Comparison of ENCODE assay signal across 21 mouse cellular contexts in genomic region chr9:14884641-14885040, GRCm38 (mm10). TPM values are rescaled to one million over a fixed set of nuclear protein-coding genes. Genes with fewer than 3 reads are reported as not detected.
A peak's percentile ranks its signal among the peaks of the same experiment; 100 is the strongest.
DNase-seq lines count a peak whose midpoint lies in the region; ATAC-seq and TF ChIP-seq lines count a peak whose summit lies in the region.
"Had no signal": no experiment of that assay in that cellular context is flagged by ENCODE, and none has a peak within 500 bp of the region (broad histone marks: within the 10 kb centered on the region; RNA-seq: fewer than 3 reads in every experiment).

No protein-coding gene starts in this region.

- no peak for DNase-seq in heart, postnatal 0 days (ENCODE audit: low spot score)
- peak; percentile 61 for DNase-seq in CD4-positive helper T cell, adult 2 months (ENCODE audit: low read depth, low spot score)
- peak; percentile 72 for DNase-seq in induced T-regulatory cell, adult 2 months (ENCODE audit: low read depth)
- DNase-seq in layer of hippocampus, postnatal 36 days: no peak
- no peak for DNase-seq in adrenal gland, postnatal 25 days
- DNase-seq: cerebellum, postnatal 25 days; gastrocnemius, postnatal 14 days; kidney, adult 8-10 months; liver, embryonic 13.5 days had no signal

- WGBS in heart, postnatal 0 days: 29% methylated on average over 4 of the region's 4 CpGs
- WGBS in heart, embryonic 12.5 days: 47% methylated on average over 4 of the region's 4 CpGs
- 71% methylated on average over 4 of the region's 4 CpGs for WGBS in intestine, embryonic 15.5 days

- ATAC-seq in heart, postnatal 0 days (ENCODE audit: insufficient read depth, low read depth): peak; percentile 58; the same call in 1 of the 2 replicates
- no peak for ATAC-seq in heart, embryonic 12.5 days (ENCODE audit: insufficient number of reproducible peaks, low FRiP score)
- ATAC-seq in megakaryocyte, adult 5-6 weeks (ENCODE audit: poor library complexity, severe bottlenecking): peak; percentile 33
- ATAC-seq in intestine, embryonic 15.5 days: no peak

- H3K36me3 ChIP-seq in heart, postnatal 0 days (replicated peaks; ENCODE audit: control insufficient read depth, insufficient read depth, low read length): no peaks in the 10 kb centered on the region
- H3K36me3 ChIP-seq in heart, embryonic 12.5 days: no peaks in the 10 kb centered on the region
- no peaks in the 10 kb centered on the region for H3K36me3 ChIP-seq in intestine, embryonic 15.5 days
- H3K36me3 ChIP-seq: embryonic facial prominence, embryonic 10.5 days; G1E; heart, embryonic 15.5 days; hindbrain, embryonic 13.5 days; liver, embryonic 13.5 days had no signal

- TF ChIP-seq EP300 in heart, postnatal 0 days (IDR thresholded peaks at IDR 0.05; ENCODE audit: low read depth): no peak

- H3K4me3 ChIP-seq in heart, postnatal 0 days (ENCODE audit: low read depth, low read length): no peak overlapping the region
- no peak overlapping the region for H3K4me3 ChIP-seq in heart, embryonic 12.5 days
- no peak overlapping the region for H3K4me3 ChIP-seq in intestine, embryonic 15.5 days (replicated peaks)
- H3K4me3 ChIP-seq: embryonic facial prominence, embryonic 10.5 days; erythroblast, embryonic 14.5 days; heart, embryonic 15.5 days; hindbrain, embryonic 13.5 days; liver, embryonic 13.5 days had no signal

- H3K4me1 ChIP-seq in heart, postnatal 0 days (ENCODE audit: control insufficient read depth, insufficient read depth): no peaks in the 10 kb centered on the region
- peaks cover 9% of the 10 kb centered on the region for H3K4me1 ChIP-seq in heart, embryonic 12.5 days (replicated peaks)
- H3K4me1 ChIP-seq in intestine, embryonic 15.5 days (replicated peaks): no peaks in the 10 kb centered on the region
- H3K4me1 ChIP-seq: embryonic facial prominence, embryonic 10.5 days; heart, embryonic 15.5 days had no signal

- H3K4me2 ChIP-seq in heart, postnatal 0 days (ENCODE audit: low read depth, low read length): no peak overlapping the region
- H3K4me2 ChIP-seq in heart, embryonic 12.5 days: no peak overlapping the region
- no peak overlapping the region for H3K4me2 ChIP-seq in intestine, embryonic 15.5 days (replicated peaks)
- H3K4me2 ChIP-seq: heart, embryonic 15.5 days; hindbrain, embryonic 13.5 days; liver, embryonic 13.5 days; midbrain, embryonic 11.5 days had no signal

- TF ChIP-seq CTCF in heart, postnatal 0 days (IDR thresholded peaks at IDR 0.05; ENCODE audit: low read depth): no peak

- H3K9ac ChIP-seq in heart, postnatal 0 days (replicated peaks; ENCODE audit: low read depth, low read length): no peak overlapping the region
- H3K9ac ChIP-seq in heart, embryonic 12.5 days: no peak overlapping the region
- H3K9ac ChIP-seq in intestine, embryonic 15.5 days: no peak overlapping the region
- H3K9ac ChIP-seq: heart, embryonic 15.5 days; hindbrain, embryonic 13.5 days; liver, embryonic 13.5 days had no signal

- H3K27me3 ChIP-seq in heart, postnatal 0 days (ENCODE audit: control insufficient read depth, insufficient read depth, low read length): no peaks in the 10 kb centered on the region
- H3K27me3 ChIP-seq in heart, embryonic 12.5 days (replicated peaks): no peaks in the 10 kb centered on the region; the same call in 1 of the 2 replicates
- H3K27me3 ChIP-seq in intestine, embryonic 15.5 days (replicated peaks): no peaks in the 10 kb centered on the region
- H3K27me3 ChIP-seq: hindbrain, embryonic 13.5 days; liver, embryonic 13.5 days had no signal

- no peaks in the 10 kb centered on the region for H3K9me3 ChIP-seq in heart, postnatal 0 days (replicated peaks; ENCODE audit: control insufficient read depth, low read length)
- H3K9me3 ChIP-seq in heart, embryonic 12.5 days (replicated peaks): no peaks in the 10 kb centered on the region
- no peaks in the 10 kb centered on the region for H3K9me3 ChIP-seq in intestine, embryonic 15.5 days
- H3K9me3 ChIP-seq: embryonic facial prominence, embryonic 10.5 days; G1E; heart, embryonic 15.5 days; hindbrain, embryonic 13.5 days; liver, embryonic 13.5 days had no signal

- H3K27ac ChIP-seq in heart, postnatal 0 days (ENCODE audit: low read depth): no peak overlapping the region
- H3K27ac ChIP-seq in heart, embryonic 12.5 days (ENCODE audit: poor library complexity, severe bottlenecking): no peak overlapping the region
- H3K27ac ChIP-seq in intestine, embryonic 15.5 days: no peak overlapping the region
- H3K27ac ChIP-seq: embryonic facial prominence, embryonic 10.5 days; heart, embryonic 15.5 days; hindbrain, embryonic 13.5 days; liver, embryonic 13.5 days had no signal

RNA-seq across cellular contexts. Expression of gene Izumo1r, which starts 19.1 kb away (rescaled TPM):
- total RNA-seq in heart, postnatal 0 days (2014; rRNA removed; ENCODE audit: low replicate concordance): 2.0 TPM in 1 of 2 replicates, not detected in the other
- polyA plus RNA-seq in heart, postnatal 0 days (2015; fragmentation: Nextera tagmentation; extraction: Ambion mirVana): not detected in 2 replicates
- not detected in 2 replicates for polyA plus RNA-seq in heart, embryonic 12.5 days (2016; fragmentation: Nextera tagmentation; extraction: Ambion mirVana)
- total RNA-seq in megakaryocyte, adult 5-6 weeks (2015): 0.50 TPM in 1 of 2 replicates, not detected in the other
- 0.48 and 0.77 TPM in 2 replicates for total RNA-seq in megakaryocyte, adult 5-6 weeks (2017)
- not detected in 2 replicates for polyA plus RNA-seq in intestine, embryonic 15.5 days (2015; fragmentation: Nextera tagmentation; extraction: Ambion mirVana)
- not detected for total RNA-seq in layer of hippocampus, postnatal 36 days (2021)
- total RNA-seq in adrenal gland, postnatal 25 days (2021): not detected in 2 replicates
- total RNA-seq: adrenal gland, postnatal 14 days; gastrocnemius, postnatal 14 days had no signal
- polyA plus RNA-seq: erythroblast, embryonic 14.5 days; G1E; hindbrain, embryonic 13.5 days; limb, embryonic 11.5 days; liver, embryonic 13.5 days; midbrain, embryonic 11.5 days; testis, adult 2 months had no signal

RNA-seq across cellular contexts. Expression of gene Gpr83, which starts 24.6 kb away (rescaled TPM):
- total RNA-seq in heart, postnatal 0 days (2014; rRNA removed; ENCODE audit: low replicate concordance): 0.15 TPM in 1 of 2 replicates, not detected in the other
- 0.04 TPM in 1 of 2 replicates, not detected in the other for polyA plus RNA-seq in heart, postnatal 0 days (2015; fragmentation: Nextera tagmentation; extraction: Ambion mirVana)
- not detected in 2 replicates for polyA plus RNA-seq in heart, embryonic 12.5 days (2016; fragmentation: Nextera tagmentation; extraction: Ambion mirVana)
- total RNA-seq in megakaryocyte, adult 5-6 weeks (2015): not detected in 2 replicates
- not detected in 2 replicates for total RNA-seq in megakaryocyte, adult 5-6 weeks (2017)
- 0.25 and 0.40 TPM in 2 replicates for polyA plus RNA-seq in intestine, embryonic 15.5 days (2015; fragmentation: Nextera tagmentation; extraction: Ambion mirVana)
- total RNA-seq in layer of hippocampus, postnatal 36 days (2021): 10 to 100 TPM; 13.0 to 13.8 TPM
- not detected in 2 replicates for total RNA-seq in adrenal gland, postnatal 25 days (2021)
- total RNA-seq: adrenal gland, postnatal 14 days; gastrocnemius, postnatal 14 days had no signal
- polyA plus RNA-seq: erythroblast, embryonic 14.5 days; G1E had no signal

Comparison
In these comparisons a context has a peak if more than half of its experiments do, and no peak if none do; other contexts are left out.
1. ATAC-seq: peak in heart, postnatal 0 days (single experiment) and megakaryocyte, adult 5-6 weeks (single experiment); none in heart, embryonic 12.5 days (single experiment) and intestine, embryonic 15.5 days (single experiment).
2. DNase-seq: peak in CD4-positive helper T cell, adult 2 months (single experiment) and induced T-regulatory cell, adult 2 months (single experiment); none in heart, postnatal 0 days (single experiment), layer of hippocampus, postnatal 36 days (0 of 2) and adrenal gland, postnatal 25 days (single experiment).
3. RNA of gene Gpr83, which starts 24.6 kb away (total RNA-seq): 13.0 to 13.8 TPM in layer of hippocampus, postnatal 36 days; not detected in adrenal gland, postnatal 25 days, 0.15 TPM in heart, postnatal 0 days and not detected in megakaryocyte, adult 5-6 weeks; every median in the first group is over 10 times any median in the second.